Mouse (Mus musculus) G1E (cell line): Measurements from ENCODE around the gene Psma6.

Experiments used
- CTCF ChIP-seq: IDR thresholded peaks from 2 replicates; pipeline ENCODE4 v1.5.1; 2012; ENCODE audit warnings: low read depth, low read length, inconsistent platforms, mixed read lengths
- GATA1 ChIP-seq: IDR thresholded peaks from 2 replicates; pipeline ENCODE4 v1.6.1; 2012; ENCODE audit warnings: borderline replicate concordance, low read length, inconsistent platforms, mixed read lengths
- GATA2 ChIP-seq: IDR thresholded peaks from 2 replicates; pipeline ENCODE4 v1.6.1; 2012; ENCODE audit warnings: low read depth, low read length, inconsistent platforms, borderline replicate concordance
- POLR2AphosphoS5 ChIP-seq: IDR thresholded peaks from 2 replicates; pipeline ENCODE4 v1.6.1; 2012; ENCODE audit warnings: low read depth, low read length, inconsistent platforms; ENCODE audit not compliant: insufficient replicate concordance
- TAL1 ChIP-seq: conservative IDR thresholded peaks from 2 replicates; pipeline ENCODE4 v1.6.1; 2012; ENCODE audit warnings: low read depth, low read length, inconsistent platforms, mixed read lengths

- TF ChIP-seq GATA1 (no peak), POLR2AphosphoS5 (no peak), CTCF (no peak), TAL1 (no peak), GATA2 (no peak)
Observed at GRCm38 (mm10) chr12:55398240-55399127, 14.5 kb downstream of the Psma6 start.
